Comparison of ENCODE assay signal across 8 mouse cellular contexts in the genomic region with DNA sequence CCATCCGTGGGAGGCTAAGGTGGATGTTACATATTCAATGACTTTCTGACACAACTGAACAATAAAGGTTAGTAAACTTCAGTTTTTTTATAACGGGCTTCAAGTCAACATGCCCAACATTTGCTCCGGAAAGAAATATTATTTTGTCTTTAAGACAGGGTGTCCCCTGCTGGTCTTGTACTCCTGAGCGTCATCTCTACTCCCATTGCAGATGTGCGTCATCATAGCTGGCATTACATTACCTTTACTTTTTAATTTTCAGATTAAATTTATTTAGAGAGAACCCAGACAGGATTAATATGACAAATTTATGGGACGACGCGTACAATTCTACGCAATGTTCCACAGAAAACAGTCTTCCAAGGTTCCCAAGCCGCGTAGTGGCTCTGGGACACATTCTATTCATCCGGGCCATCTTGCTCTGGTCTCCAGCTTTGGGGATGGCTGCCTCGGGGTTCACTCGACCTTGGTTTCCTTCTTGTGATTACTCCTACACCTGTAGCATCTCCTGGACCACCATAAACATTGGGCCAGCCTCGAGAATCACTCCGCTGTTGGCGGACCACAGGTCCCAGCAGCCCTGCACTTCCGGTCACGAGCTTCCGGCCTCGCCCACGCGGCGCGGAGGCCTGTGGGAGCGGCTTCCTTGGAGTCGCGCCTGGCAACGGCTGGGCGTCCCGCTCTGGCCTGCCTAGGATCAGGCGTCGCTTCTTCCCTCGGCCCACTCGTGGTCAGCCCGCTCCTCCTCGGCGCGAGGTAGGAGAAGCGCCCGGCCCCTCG. TPM values are rescaled to one million over a fixed set of nuclear protein-coding genes. Genes with fewer than 3 reads are reported as not detected.
A peak's percentile ranks its signal among the peaks of the same experiment; 100 is the strongest.
DNase-seq lines count a peak whose midpoint lies in the region; ATAC-seq and TF ChIP-seq lines count a peak whose summit lies in the region.

Ift88 (plus strand) TSS at position 631 of the 780 bp plus-strand sequence.

- peak within 1 kb of the TSS; percentile 78 for H3K4me2 ChIP-seq in lung, postnatal 0 days (replicated peaks; ENCODE audit: low read depth, low read length)

- H3K4me1 ChIP-seq in hindbrain, embryonic 10.5 days (replicated peaks), result peaks cover 19% of the 10 kb centered on the region
- no peaks in the 10 kb centered on the region; the same call in 1 of the 2 replicates for H3K4me1 ChIP-seq in lung, postnatal 0 days (ENCODE audit: insufficient read depth, low read depth, low read length)

- peak within 1 kb of the TSS; percentile 90 for H3K4me3 ChIP-seq in hindbrain, embryonic 10.5 days
- peak within 1 kb of the TSS; percentile 88 for H3K4me3 ChIP-seq in lung, postnatal 0 days (ENCODE audit: low read depth, low read length)

- no peaks in the 10 kb centered on the region for H3K27me3 ChIP-seq in hindbrain, embryonic 10.5 days (ENCODE audit: insufficient read depth, poor library complexity, severe bottlenecking)
- no peaks in the 10 kb centered on the region for H3K27me3 ChIP-seq in lung, postnatal 0 days (replicated peaks; ENCODE audit: insufficient read depth, low read length)

- no peaks in the 10 kb centered on the region for H3K36me3 ChIP-seq in hindbrain, embryonic 10.5 days
- H3K36me3 ChIP-seq in lung, postnatal 0 days (ENCODE audit: insufficient read depth, low read length), result no peaks in the 10 kb centered on the region

- peak; percentile 71 for DNase-seq in MEL-GATA-1-ER (ENCODE audit: extremely low read depth, low read depth)
- DNase-seq in cerebellum, adult 9-10 months, result peak; percentile 90
- DNase-seq in hindbrain, embryonic 10.5 days (ENCODE audit: low spot score), result peak; percentile 93
- peak; percentile 95 for DNase-seq in layer of hippocampus, adult 9-11 months
- peak; percentile 93 for DNase-seq in lung, postnatal 0 days (ENCODE audit: low spot score)
- DNase-seq in ovary, postnatal 14 days (ENCODE audit: low spot score), result peak; percentile 87
- DNase-seq in thymus, postnatal 14 days, result peak; percentile 85

- 5% methylated on average over 42 of the region's 42 CpGs for WGBS in hindbrain, embryonic 10.5 days
- WGBS in lung, postnatal 0 days, result 4% methylated on average over 42 of the region's 42 CpGs

- TF ChIP-seq CTCF in lung, postnatal 0 days (IDR thresholded peaks at IDR 0.05), result no peak; the same call in 1 of the 2 replicates

- peak; percentile 98 for ATAC-seq in frontal cortex, adult (ENCODE audit: low TSS enrichment)
- peak; percentile 100 for ATAC-seq in lung, postnatal 0 days

- no peaks in the 10 kb centered on the region for H3K9me3 ChIP-seq in hindbrain, embryonic 10.5 days
- H3K9me3 ChIP-seq in lung, postnatal 0 days (ENCODE audit: low read length), result no peaks in the 10 kb centered on the region

- peak within 1 kb of the TSS; percentile 70 for H3K9ac ChIP-seq in lung, postnatal 0 days (replicated peaks; ENCODE audit: low read depth)

- 0 out of 2 replicates have a peak, but pooled peaks have one; percentile 17 for TF ChIP-seq EP300 in lung, postnatal 0 days (IDR thresholded peaks at IDR 0.05)

- H3K27ac ChIP-seq in hindbrain, embryonic 10.5 days, result peak within 1 kb of the TSS; percentile 90
- peak within 1 kb of the TSS; percentile 55; the same call in 1 of the 2 replicates for H3K27ac ChIP-seq in lung, postnatal 0 days (ENCODE audit: low read length)

RNA-seq across cellular contexts. Expression of gene Ift88, which starts in this region (rescaled TPM):
- polyA plus RNA-seq in hindbrain, embryonic 10.5 days (2016; fragmentation: Nextera tagmentation; extraction: Ambion mirVana), result 11.5 and 14.1 TPM in 2 replicates
- 11.0 and 14.8 TPM in 2 replicates for polyA plus RNA-seq in lung, postnatal 0 days (2015; fragmentation: Nextera tagmentation; extraction: Ambion mirVana)

Comparison
In these comparisons a context has a peak if more than half of its experiments do, and no peak if none do; other contexts are left out.
1. Peak in every context shown above with its lines: DNase-seq, ATAC-seq, H3K4me3 ChIP-seq and H3K27ac ChIP-seq.